Mouse (Mus musculus): ENCODE results near the gene Zic4.

Gene Zic4

DNA sequence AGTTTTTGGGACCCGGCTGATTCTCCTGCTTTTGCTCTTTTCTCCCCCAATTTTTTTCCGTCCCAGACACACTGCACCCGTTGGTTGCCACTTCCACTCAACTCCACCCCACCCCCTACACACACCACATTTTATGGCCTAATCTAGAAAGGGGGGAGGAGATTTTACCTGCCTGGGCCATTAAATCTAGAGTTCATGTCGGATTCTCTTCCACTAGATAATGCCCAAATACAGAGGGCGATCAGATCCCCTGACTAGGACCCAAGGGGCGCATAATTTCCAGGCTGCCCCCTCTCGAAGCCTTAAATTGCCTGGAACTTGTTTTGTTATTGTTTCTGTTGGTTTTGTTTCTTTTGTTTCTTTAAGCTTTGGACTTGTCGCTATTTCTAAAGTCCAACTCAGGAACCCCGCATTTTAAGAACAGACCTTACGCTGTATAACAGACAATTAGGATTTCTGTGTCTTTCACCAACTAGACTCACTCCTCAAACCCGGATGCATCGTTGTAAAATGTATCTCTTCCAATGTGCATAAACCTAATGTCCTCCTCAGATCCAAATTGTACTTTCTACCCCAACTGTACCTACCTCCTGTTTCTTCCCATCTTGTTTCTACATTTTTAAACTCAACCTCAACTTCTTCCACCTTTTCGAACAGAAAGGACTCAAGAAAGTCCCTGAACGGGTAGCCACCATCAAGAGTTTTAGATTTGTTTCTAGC lies 958 bp downstream of the Zic4 start:
- DNase-seq (ENCODE audit: low read depth, low spot score): no peak

GRCm38 (mm10) chr9:91363814-91364126 lies 1.6 kb downstream of the Zic4 start:
- DNase-seq (ENCODE audit: low read depth, low spot score): no peak

GRCm38 (mm10) chr9:91364127-91364970 lies 2.1 kb downstream of the Zic4 start:
- no peak for DNase-seq (ENCODE audit: low read depth, low spot score)

- no peak for DNase-seq (ENCODE audit: low read depth, low spot score)
Measured at GRCm38 (mm10) chr9:91364971-91365501, 2.8 kb downstream of the Zic4 start.

DNA sequence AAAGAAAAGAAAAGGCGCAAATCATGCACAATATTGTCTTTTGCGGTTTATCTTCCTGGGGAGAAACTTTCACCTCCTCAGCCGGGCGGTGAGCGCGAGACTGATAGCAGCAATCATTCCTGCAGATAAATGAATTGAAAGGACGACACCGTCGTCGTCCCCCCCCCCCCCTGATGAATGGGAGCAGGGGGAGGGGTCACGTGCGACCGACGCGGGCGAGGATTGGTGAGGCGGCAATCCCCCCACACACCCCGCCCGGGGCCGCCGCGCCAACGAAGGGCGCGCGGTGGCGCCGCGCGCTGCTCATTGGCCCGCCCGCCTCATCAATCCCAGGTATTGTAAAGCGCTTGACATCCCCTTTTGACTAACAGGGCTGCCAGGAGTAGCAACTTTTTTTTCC lies 3.5 kb downstream of the Zic4 start, which contains the start of gene Zic1:
TSS of gene Zic1 (minus strand) at position 147 of the 400 bp plus-strand sequence.
- DNase-seq (ENCODE audit: low read depth, low spot score): no peak

- DNase-seq (ENCODE audit: low read depth, low spot score): no peak
Measured at GRCm38 (mm10) chr9:91366226-91366998, 4.2 kb downstream of the Zic4 start.

GRCm38 (mm10) chr9:91366999-91367811 lies 5.0 kb downstream of the Zic4 start:
- DNase-seq (ENCODE audit: low read depth, low spot score): no peak

DNA sequence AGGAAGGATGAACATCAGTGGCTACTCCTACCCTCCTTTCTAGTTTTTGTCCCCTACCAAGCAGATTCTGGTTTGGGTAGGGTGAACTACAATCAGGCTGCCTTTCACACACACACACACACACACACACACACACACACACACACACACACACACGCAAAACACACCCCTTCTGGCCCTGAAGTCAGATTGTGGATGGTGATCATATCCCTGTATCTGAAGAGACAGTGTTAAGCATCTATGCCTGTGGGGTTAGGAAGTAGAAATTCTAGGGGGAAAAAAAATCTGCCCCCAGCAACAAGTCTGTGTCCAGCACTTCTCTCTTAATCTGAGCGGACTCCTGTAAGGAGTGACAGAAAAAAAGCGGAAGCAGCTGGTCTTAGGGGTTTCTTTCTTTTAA lies 5.9 kb downstream of the Zic4 start:
- no peak for DNase-seq (ENCODE audit: low read depth, low spot score)

DNA sequence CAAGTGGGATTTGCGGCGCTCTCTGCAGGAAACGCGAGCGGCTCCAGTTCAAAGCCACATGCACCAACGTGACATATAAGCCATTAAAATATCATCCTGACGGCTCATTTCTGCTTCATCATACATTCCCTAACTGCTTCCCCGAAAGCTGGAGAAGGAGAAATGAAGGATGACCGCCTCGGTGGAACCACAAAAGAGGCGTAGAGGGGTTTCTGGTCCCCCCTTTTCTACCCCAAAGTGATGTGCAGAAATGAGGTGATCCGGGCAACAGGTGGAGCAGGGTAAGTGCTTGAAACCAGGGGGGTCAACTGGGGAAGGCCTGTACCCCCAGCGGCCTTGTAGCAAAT lies 6.7 kb downstream of the Zic4 start:
- no peak for DNase-seq (ENCODE audit: low read depth, low spot score)

- no peak for DNase-seq (ENCODE audit: low read depth, low spot score)
Measured at GRCm38 (mm10) chr9:91369293-91369991, 7.2 kb downstream of the Zic4 start.

- DNase-seq (ENCODE audit: low read depth, low spot score): no peak
Measured at GRCm38 (mm10) chr9:91370191-91370708, 8.0 kb downstream of the Zic4 start.

GRCm38 (mm10) chr9:91371011-91371410 lies 8.8 kb downstream of the Zic4 start:
- DNase-seq (ENCODE audit: low read depth, low spot score): no peak

GRCm38 (mm10) chr9:91371608-91372007 lies 9.4 kb downstream of the Zic4 start:
- DNase-seq (ENCODE audit: low read depth, low spot score): no peak

GRCm38 (mm10) chr9:91373811-91374575 lies 11.8 kb downstream of the Zic4 start:
- DNase-seq (ENCODE audit: low read depth, low spot score): no peak

GRCm38 (mm10) chr9:91374665-91375064 lies 12.5 kb downstream of the Zic4 start:
- DNase-seq (ENCODE audit: low read depth, low spot score): no peak

- DNase-seq (ENCODE audit: low read depth, low spot score): no peak
Measured at GRCm38 (mm10) chr9:91377036-91377872, 15.0 kb downstream of the Zic4 start.

DNA sequence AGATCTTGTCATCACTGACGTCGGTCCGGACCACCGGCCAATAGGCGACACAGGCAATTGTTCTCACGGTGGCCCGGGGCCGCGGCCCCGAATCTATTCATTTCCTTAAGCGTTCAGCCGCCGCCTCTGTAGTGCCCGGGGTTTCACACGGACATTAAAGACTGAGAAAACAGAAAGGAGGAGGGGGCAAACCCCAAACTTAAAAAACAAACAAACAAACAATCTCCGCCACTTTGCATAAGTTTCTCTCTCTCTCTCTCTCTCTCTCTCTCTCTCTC lies 15.6 kb downstream of the Zic4 start:
- DNase-seq (ENCODE audit: low read depth, low spot score): no peak

DNA sequence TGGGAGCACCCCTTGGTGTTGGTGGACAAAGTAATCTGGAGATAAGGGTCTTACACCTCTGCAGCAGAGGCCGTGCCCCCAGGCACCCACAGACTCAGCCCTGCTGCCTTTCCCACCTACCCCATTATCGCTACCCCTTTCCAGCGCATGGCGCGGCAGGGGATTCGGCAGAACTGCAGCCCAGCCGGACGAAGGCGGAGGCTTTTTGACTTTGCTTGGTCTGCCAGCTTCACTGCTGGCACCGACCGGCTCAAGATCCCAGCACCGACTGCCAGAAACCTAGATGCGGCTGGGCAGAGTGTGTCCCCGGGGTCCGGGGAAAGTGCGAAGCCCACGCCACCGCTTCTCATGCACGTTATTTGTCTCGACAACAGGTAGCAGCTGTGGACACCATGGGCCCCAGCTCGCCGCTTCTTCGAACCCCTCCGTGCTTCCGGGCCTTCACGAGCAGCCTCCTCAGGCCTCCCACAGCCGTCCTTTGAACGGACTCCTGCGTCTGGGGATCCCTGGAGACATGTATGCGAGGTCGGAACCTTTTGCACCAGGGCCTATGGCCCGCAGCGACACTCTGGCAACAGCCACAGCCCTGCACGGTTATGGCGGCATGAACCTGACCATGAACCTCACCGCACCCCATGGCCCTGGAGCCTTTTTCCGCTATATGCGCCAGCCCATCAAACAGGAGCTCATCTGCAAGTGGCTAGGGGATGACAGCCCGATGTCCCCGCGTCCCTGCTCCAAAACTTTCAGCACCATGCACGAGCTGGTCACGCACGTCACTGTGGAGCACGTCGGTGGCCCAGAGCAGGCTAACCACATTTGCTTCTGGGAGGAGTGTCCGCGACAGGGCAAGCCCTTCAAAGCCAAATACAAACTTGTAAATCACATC lies 16.4 kb downstream of the Zic4 start:
- DNase-seq (ENCODE audit: low read depth, low spot score): no peak
